Mouse (Mus musculus) MEL-GATA-1-ER (cell line): Measurements from ENCODE around the gene BC067074.
"Not testable (repeated sequence)": the region's sequence is repeated elsewhere in the genome, so short reads cannot be mapped to it uniquely, and the experiment has no call there.

Source experiments
- DNase-seq: peaks from one replicate; pipeline ENCODE4 v3.0.0-alpha.2; 2012; ENCODE audit warnings: low read depth; ENCODE audit errors: extremely low read depth

Gene BC067074

DNA sequence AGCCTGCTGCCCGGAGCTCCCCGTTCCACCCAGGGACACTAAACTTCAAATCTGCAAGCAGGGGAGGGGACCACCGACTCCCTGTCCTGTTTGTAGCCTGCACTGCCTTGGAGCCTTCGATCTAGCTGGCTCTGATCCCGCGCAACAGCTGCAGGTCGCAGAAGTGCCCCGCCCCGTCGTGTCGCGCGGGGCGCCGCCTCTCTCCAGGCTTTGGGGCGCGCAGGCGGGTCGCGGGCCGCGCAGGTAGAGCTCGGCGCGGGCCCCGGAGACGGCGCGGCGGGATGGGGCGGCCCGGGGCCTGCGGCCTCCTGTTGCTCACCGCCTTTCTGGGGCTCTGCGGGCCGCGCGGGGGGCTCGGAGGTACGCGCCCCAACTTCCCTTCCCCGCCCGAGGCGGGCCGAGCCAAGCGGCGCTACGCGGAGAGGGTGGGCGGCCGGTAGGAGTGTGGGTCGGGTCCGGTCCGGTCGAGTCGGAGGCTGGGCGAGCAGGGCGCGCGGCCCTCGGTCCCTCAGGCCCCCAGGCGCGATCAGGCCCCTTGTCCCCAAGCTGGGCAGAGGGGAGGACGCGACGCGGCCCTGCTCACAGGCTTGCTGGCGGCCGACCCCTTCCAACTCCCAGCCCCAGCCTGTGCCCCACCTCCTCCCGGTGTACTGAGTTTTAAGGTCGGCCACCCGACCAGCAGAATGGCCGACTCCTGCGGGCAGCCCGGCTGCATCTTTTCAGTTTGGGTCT lies at the start of gene BC067074:
Gene BC067074 (plus strand): TSS at position 185 of the 732 bp plus-strand sequence.
- no peak for DNase-seq

DNA sequence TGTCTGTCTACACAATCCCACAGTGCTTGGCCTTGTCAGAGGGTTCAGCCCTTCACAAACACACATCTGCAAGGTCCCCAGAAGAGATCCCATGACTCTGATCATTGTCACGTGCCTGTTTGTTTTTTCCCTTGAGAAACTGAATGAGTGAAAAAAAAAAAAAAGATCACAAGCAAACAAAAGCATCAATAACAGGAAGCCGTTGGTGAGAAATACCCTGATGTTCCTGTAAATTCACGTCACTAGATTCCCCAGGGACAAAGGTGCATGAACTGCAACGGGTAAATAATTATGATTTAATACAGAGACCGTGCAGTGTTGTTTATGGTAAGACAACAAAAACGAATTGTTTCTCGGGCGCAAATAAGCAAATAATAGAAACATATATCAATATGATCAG lies 47.9 kb upstream of the BC067074 start:
- DNase-seq, result no peak

DNA sequence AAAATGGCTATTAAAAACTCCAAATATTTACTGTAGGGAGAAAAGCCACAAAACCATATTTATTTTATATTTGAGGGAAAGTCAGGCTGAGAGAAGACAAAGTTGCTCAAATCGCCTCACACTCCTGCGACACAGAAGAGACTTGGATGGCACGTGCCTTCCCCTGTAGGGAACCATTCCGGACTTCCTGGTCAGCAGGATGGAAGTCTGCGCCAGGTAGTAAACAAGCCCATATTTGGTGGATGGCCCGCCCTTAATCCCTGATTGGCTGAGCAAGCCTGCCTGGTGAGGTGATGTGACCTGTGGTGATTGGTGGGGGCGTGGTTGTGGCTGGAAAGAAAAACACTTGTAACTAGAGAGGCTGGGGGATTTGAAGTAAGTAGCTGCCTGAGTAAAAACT lies 40.4 kb upstream of the BC067074 start:
- DNase-seq, result not testable (repeated sequence)

DNA sequence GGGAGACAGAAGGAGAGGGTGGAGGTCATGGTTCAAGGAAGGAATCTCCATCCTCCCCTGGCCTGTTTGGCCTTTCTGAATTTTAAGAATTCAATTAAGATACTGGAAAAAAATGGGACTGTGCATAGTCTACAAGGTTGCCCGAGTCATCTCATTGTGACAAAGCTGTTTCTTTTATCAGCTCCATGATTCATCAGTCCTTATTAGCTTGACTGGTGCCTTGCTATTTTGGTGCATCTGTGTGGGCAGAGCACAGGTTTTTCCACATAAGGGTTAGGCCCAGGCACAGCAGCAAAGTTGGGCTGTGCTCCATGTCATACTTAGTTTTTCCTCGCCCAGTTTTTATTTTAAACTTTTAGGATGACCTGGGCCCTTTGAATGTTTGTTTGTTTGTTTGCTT lies 36.2 kb upstream of the BC067074 start:
- no peak for DNase-seq

DNA sequence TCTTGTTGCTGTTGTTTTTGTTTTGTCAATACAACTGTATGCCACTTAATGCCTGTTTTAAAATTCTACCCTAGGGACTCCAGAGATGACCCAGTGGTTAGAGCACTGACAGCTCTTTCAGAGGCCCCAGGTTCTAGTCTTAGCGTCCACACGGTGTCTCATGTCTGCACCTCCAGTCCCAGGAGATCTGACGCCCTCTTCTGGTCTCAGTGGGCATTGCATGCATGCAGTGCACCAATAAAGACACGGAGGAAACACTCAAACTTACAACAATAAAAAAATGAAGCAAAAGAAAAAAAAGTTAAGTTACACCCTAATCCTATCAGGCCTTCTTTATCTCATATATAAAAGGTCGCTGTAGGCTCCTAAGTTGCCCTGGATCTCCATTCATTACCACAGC lies 35.8 kb upstream of the BC067074 start:
- DNase-seq, result no peak

DNA sequence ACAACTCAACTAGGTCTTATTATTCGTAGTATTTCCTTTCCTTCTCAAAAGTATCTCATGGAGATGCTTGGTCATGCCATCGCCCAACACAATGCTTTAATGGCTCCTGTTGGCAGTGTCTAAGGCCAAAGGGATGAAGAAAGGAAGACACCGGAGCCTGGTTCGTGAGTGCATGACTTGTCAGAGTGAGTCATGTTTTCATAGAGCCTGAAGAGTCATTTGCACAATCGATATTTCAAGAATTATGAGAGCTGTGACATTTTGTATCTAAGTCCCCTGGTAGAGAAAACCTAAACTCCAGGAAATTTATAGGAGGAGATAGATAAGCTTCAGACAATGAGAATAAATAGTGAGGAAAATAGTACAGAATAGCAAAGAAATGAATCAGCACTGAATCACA lies 33.7 kb upstream of the BC067074 start:
- no peak for DNase-seq

DNA sequence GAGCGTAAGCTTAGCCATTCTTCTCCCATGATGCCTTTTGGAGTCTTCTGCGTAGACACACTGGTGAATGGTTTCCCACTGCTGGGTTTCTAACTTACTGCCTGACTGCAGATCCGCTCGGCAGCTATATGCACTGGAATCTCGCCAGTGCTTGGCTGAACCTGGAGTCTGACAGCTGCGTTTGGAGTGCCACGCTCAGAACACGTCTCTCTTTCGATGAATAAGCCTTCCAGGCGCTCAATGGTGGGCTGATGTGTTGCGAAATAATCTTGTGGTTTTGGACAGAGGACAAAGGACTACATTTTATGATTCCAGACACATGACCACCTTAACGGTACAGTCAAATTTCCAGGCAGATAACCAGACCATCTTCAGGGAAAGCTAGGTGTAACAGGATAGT lies 30.1 kb upstream of the BC067074 start:
- no peak for DNase-seq

DNA sequence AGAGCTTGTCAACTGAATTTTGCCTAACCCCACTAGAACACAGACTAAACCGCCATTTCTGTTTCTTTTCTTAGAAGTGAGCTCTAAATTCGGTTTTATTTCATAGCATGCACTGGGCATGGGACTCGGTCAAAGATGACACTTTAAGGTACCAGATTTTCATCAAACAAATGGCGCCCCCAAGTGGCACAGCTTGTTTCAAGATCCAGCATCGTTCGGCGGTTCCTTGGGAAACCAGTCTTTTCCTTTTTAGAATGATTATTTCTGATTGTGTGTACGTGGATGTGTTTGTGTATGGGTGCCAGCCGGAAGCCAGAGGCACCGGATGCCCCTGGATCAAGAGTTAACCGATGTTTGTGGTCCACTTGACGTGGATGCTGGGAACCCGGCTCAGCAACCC lies 27.7 kb upstream of the BC067074 start:
- no peak for DNase-seq

DNA sequence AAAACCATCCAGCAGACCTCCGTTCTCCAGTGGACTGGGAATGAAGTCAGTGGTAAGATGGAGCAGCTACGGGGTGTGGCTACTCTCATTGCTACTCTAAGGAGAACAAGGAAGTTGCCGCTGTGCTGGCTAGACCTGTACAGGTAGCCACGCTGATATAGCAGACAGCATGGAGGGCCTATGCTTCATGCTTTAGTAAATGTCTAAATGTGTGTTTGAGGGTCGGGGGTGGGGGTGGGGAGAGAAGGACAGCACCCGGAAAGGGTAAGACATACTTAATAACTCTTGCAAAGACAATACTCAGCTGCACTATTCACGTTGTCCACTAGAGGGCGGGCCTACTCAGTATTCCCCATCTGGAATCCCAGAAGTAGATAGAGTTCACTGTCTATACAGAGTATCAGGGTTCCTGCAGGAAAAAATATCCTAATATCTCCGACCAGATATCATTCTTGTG lies 26.4 kb upstream of the BC067074 start:
- DNase-seq, result peak; percentile 29

DNA sequence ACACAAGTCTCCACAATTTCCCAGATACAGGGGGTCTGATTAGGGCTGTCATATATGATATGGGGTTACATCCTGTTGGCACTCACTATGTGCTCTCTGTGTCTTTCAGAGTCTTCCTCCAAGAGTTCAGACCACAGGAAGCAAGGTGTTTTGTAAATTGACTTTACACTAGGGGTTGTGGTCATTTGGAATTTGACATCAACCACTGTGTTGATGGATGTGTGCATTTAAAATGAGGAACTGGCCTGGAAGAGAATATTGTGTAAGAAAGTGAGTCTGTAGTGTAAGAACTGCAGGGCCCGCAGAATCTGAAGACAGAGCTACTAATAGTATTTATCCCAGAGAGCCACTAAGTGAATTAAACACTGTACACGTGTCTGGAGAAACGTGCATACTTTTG lies 25.8 kb upstream of the BC067074 start:
- no peak for DNase-seq

DNA sequence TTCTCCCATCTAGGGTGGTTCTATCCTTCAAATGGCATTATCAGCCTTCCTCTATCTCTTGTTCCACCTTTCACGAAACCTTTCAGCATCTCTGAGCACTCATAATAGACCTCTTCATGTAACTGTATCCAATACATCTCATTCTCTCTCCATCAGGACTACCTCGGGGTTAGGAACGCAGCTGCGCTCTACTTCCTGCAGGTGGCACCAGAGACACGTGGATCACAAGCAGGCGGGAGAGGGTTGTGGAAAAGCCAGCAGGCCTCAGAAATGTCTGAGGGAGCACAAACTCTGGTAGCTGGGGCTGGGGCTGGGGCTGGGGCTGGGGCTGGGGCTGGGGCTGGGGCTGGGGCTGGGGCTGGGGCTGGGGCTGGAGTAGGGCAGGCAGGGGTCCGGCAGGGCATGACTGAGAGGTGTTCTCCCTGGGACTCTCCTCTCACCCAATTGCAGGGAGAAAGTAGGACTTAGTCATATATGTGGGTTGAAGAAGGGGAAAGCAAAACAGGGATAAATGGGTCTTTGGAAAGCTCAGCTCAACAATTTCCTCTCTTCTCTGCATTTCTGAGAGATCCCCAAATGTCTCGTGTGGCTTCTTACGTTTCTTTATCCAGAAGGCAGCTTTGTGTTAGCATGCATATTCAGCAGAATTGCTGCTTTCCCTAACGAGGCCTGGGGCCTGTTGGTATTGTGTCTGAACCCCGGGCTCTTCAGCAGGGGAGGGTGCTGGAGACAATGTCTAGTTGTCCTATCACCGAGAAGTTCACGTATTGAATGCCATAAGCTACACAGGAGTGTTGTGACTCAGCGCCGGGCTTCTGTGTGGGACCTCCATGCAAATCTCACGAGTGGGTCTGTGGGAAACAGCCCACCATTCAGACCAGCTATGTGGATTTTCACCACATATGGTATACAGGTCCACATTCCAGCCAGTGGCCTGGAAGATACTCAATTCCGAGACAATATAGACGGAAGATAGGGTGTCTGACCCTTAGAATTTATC lies 22.9 kb upstream of the BC067074 start:
- DNase-seq, result peak; percentile 21

DNA sequence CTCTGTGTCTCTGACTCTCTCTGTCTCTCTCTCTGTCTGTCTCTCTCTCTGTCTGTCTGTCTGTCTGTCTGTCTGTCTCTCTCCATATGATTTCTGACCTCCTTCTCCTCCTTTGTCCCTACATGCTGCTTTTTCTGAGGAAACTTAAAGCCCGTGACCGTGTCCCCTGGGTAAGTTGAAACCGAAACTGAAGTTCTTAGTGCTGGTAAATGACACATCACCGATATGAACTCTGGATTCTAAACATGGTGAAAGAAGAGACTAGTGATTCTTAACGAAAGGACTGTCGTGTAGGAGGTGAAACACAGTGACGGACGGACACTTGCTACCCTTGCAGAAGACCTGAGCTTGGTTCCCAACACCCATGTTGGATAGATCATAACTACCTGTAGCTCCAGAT lies 21.8 kb upstream of the BC067074 start:
- DNase-seq, result no peak

DNA sequence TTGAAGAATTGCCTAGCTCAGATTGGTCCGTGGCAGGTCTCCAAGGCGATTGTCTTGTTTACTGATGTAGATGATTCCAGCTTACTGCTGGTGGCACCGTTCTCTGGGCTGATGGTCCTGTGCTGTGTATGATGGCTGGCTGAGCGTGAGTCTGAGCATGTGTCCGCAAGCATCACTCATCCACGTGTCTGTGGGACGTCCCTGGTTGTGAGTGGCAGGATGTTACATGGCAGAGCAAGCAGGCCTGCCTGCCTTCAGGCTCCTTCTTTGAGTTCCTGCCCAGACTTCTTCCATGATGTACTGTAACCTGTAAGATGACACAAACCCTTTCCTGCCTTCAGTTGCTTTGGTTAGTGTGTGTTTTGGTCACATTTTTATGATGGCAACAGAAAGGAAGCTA lies 5.8 kb upstream of the BC067074 start:
- DNase-seq, result no peak

DNA sequence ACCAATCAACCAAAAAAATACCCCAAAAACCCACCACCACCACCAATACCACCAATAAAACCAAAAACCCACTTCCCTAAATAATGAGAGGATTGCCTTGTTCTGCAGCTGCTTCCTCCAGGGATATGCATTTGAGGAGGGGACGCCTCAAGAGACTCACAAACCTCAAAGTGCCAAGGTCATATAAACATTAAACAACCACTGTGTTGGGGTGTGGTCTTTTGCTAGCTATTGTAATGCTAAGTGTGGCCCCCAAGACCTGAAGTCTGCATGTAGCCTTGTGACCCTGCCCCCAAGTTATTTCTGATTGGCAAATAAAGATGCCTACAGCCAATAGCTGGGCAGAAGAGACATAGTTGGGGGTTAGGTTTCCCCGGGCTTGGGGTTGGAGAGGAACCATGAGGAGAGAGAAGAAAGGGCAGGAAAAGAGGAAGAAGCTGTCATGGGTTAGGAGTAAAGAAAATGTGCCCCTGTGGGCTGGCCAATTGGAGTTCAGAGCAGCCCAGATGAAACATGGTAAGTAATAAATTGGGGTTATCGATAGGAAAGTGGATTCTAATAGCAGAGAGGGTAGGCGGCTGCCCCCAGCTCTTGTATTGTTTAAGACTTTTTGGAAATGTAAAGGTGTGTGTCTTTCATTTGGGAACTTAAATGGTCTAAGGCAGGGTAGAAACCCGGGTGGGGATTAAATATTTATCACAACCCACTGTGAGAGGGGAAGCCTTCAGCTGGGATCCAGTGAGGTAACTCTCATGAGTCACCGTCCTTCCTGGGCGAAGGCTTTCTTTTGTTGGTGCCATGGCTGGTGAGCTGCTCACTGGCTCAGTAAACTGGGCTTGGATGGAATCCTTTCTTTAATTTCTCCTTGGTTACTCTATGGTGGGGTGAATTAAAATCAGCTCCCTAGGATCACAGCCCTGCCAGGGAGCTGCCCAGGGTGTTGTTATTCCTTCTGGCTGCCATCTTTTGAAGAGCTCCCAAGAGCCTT lies 4.5 kb upstream of the BC067074 start:
- DNase-seq, result no peak

DNA sequence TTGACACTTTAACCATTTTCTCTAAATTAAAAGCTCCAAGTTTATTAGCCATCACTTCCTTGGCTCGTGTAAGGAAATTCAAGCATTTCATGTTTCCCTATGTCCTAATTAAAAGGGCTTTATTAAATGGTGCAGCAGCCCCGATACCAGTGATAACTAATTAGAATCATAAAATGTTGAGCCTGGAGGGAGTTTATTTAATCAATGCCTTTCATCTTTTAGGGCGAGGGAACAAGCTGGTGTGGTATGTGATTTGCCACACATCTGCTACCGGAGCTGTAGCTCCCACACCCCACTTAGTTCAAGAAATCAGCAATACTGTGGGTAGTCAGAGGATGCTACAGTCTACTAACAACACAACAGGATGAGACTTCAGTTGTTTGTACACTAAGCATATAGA lies 3.2 kb upstream of the BC067074 start:
- DNase-seq, result no peak

DNA sequence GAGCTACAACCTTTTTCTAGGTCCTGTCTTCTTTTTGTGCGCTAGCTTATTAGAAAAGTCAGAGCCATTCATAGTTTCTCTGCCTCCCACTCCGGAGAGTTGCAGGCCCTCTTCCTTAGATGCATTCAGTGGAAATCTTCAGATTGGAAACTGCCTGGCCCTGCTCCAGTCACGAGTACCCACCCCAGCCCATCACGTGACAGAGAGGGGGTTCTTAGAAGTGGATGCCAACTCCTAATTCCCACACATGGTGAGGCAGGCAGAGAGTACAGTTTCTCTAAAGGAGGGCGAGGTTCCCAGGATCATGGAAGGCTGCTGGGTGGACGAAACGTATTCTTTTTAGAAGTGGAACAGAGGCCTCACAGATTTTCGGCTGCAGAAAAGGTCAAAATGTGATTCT lies 958 bp upstream of the BC067074 start:
- no peak for DNase-seq

DNA sequence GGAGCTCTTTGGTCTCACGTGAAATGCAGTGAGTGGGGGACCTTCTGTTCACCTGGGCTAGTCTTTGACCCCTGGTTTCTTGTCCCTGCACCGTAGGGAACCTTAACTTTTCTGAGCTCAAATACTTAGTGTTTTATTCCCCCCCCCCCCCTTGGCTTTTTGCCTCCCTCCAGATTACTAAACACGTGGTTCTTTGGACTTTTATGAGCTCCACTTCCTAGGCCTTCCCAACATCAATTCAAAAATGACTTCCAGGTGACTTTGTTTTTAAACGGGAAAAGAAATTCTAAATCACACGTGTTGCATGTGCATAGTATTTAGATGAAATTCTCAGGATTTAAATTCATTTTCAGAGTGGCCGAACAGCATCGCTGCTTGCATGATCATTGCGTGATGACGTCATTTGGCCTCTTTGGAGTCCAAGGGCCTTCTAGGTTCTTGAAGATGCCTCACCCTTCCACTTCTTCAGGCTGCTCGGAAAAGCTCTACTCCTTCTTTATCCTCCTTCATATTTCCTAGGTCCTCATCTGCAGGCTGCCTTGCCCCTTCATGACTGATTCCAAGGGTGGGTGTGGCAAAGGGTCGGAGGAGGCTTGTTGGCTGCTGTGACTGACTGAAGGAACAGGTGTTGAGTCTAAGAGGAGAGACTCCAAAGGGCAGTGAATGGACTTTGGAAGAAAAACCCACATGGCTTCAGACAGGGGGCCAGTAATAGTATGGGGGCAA lies 911 bp downstream of the BC067074 start:
- DNase-seq, result no peak

DNA sequence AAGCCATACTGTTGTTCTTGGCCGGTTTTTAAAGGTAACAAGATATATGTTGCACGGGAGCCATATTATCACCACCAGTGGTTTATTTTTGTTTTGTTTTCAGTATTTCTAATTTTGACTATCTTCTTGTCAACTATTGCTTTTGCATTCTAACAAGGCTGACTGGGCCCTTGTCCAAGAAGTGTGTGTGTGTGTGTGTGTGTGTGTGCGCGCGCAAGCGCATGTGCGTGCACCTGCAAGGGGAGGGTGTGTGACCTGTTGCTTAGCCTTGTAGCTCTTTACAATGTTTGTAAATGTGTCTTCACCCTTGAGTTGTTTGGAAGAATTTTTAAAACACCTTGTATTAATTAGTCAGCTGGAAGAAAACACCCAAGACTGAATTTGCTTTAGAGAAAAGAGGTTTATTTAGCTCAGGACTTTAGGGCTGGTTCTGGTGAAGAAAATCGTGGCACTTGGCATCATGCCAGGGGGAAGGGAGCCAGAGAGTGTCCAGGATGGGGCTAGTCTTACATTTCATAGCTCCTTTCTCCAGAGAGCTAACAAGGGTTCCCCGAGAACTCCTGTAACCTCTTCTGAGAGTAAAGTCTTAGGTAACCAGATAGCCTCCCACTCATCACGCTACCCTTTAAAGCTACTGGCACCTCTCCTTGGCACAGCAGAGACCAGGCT lies 3.0 kb downstream of the BC067074 start:
- no peak for DNase-seq

DNA sequence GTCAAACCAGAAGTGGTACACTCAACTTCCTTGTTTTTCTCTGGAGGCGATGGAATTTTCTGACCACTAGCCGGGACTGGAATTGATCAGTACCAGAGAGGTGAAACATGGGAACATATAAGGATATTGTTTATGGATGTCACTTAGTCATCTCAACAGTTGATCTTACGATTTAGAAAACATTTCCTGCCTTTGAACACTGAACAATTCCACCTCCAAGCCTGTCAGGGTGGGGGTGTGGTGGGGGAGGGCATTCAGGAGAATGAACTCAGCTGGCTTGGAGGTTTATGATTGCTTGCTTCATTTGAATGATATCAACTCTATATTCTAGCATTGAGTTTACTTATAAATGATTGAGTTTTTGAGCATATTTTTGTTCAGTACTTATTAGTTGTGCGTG lies 13.6 kb downstream of the BC067074 start:
- DNase-seq, result no peak

DNA sequence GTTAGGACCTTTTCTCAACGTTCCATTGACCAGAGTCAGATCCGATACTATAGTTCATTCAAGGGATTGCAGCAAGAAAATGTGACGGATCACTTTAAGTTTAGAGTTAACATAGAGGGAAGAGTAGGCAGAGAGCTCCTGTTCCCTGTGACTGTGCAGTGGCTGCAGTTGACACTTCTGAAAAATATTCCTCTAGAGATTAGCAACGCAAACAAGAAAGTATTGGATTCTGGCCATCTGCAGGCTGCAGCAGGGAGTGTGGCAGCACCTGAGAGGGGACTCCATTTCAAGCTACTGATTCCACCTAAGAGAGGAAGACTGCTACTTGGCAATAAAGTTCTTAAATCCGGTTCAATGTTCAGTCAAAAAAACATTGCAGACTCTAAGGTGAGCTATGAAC lies 26.6 kb downstream of the BC067074 start:
- no peak for DNase-seq
